ENCODE assay signal across 28 mouse cellular contexts in the genomic region with DNA sequence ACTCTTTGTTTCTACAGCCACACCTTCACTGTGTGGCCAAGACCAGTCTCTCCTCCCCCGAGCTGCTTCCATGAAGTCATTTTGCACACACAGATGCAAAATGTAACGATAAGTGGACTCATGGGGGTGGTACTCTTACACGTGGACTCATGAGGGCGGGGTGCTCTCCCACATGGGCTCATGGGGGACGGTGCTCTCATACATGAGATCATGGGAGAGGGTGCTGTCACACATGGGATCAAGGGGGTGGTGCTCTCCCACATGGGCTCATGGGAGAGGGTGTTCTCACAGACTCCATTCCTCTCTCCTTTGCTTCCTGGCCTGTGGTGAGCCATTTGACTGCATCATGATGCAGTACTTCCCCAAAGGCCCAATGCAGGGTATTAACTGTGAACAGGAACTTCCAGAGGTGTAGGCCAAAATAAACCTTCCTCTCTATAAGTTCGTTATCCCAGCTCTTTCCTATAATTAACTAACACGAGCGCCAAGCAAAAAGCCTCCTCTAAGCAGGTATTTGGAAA.
A peak's percentile ranks its signal among the peaks of the same experiment; 100 is the strongest.
DNase-seq lines count a peak whose midpoint lies in the region; ATAC-seq and TF ChIP-seq lines count a peak whose summit lies in the region.
"Had no signal": no experiment of that assay in that cellular context is flagged by ENCODE, and none has a peak within 500 bp of the region (broad histone marks: within the 10 kb centered on the region; RNA-seq: fewer than 3 reads in every experiment).

No protein-coding gene starts in this region.

- peak; percentile 56; the same call in 1 of the 2 replicates for ATAC-seq in common myeloid progenitor, adult 5-6 weeks (replicated peaks; ENCODE audit: low read depth, poor library complexity, severe bottlenecking)
- peak; percentile 43; the same call in 1 of the 2 replicates for ATAC-seq in megakaryocyte progenitor cell, adult 5-6 weeks (replicated peaks; ENCODE audit: poor library complexity)
- ATAC-seq in liver, postnatal 0 days = no peak
- ATAC-seq: activated CD4-positive, CD25-positive, alpha-beta regulatory T cell, adult 4 months; CD4-positive, CD25-positive, alpha-beta regulatory T cell, adult 4 months; forebrain, embryonic 14.5 days; forebrain, embryonic 16.5 days; Patski had no signal

- peak; percentile 84 for DNase-seq in heart, adult 11 months
- DNase-seq in heart, postnatal 4 days = no peak
- DNase-seq in liver, postnatal 0 days = no peak
- no peak for DNase-seq in left cerebral cortex, postnatal 14 days (ENCODE audit: low spot score in 2 of 2)
- DNase-seq: adrenal gland, adult 8-10 months; adrenal gland, postnatal 14 days; adrenal gland, postnatal 36 days; B cell, adult 2 months; cerebellum, adult 11-12 months; cerebellum, adult 2 months; cerebellum, adult 9-10 months; cerebellum, postnatal 10 days; cerebellum, postnatal 25 days; embryo, embryonic 11 days had no signal

- 65% methylated on average over 8 of the region's 8 CpGs for WGBS in liver, postnatal 0 days (ENCODE audit: insufficient replicate concordance)

- TF ChIP-seq CTCF in liver, postnatal 0 days (IDR thresholded peaks at IDR 0.05; ENCODE audit: low read depth) = no peak

- TF ChIP-seq EP300 in liver, postnatal 0 days (IDR thresholded peaks at IDR 0.05; ENCODE audit: low read depth) = no peak

- no peak overlapping the region for H3K27ac ChIP-seq in liver, postnatal 0 days (ENCODE audit: low read depth)
- H3K27ac ChIP-seq: embryonic facial prominence, embryonic 13.5 days; embryonic facial prominence, embryonic 15.5 days; forebrain, embryonic 10.5 days; forebrain, embryonic 12.5 days had no signal

- H3K4me1 ChIP-seq in liver, postnatal 0 days (ENCODE audit: insufficient read depth) = no peaks in the 10 kb centered on the region
- H3K4me1 ChIP-seq: embryonic facial prominence, embryonic 13.5 days; embryonic facial prominence, embryonic 15.5 days had no signal

- H3K9me3 ChIP-seq in liver, postnatal 0 days (ENCODE audit: low read length) = no peaks in the 10 kb centered on the region
- H3K9me3 ChIP-seq: embryonic facial prominence, embryonic 13.5 days; embryonic facial prominence, embryonic 15.5 days; forebrain, embryonic 10.5 days; forebrain, embryonic 12.5 days; G1E had no signal

- no peak overlapping the region for H3K4me2 ChIP-seq in liver, postnatal 0 days (ENCODE audit: low read depth, low read length)
- H3K4me2 ChIP-seq: embryonic facial prominence, embryonic 13.5 days; embryonic facial prominence, embryonic 15.5 days; forebrain, embryonic 12.5 days had no signal

- no peak overlapping the region for H3K4me3 ChIP-seq in liver, postnatal 0 days (ENCODE audit: low read depth, low read length)
- H3K4me3 ChIP-seq: embryonic facial prominence, embryonic 13.5 days; embryonic facial prominence, embryonic 15.5 days; erythroblast, embryonic 14.5 days; forebrain, embryonic 10.5 days; forebrain, embryonic 12.5 days had no signal

- no peaks in the 10 kb centered on the region for H3K27me3 ChIP-seq in liver, postnatal 0 days (ENCODE audit: insufficient read depth, low read length)
- H3K27me3 ChIP-seq: CH12.LX; embryonic facial prominence, embryonic 13.5 days; embryonic facial prominence, embryonic 15.5 days; Patski had no signal

- no peak overlapping the region for H3K9ac ChIP-seq in liver, postnatal 0 days (replicated peaks)
- H3K9ac ChIP-seq: embryonic facial prominence, embryonic 13.5 days; embryonic facial prominence, embryonic 15.5 days; forebrain, embryonic 12.5 days had no signal

- H3K36me3 ChIP-seq in liver, postnatal 0 days (replicated peaks; ENCODE audit: insufficient read depth, low read length) = no peaks in the 10 kb centered on the region
- H3K36me3 ChIP-seq: embryonic facial prominence, embryonic 13.5 days; embryonic facial prominence, embryonic 15.5 days; forebrain, embryonic 10.5 days; forebrain, embryonic 12.5 days; G1E had no signal

- intact Hi-C loops in left cerebral cortex, postnatal 14 days (cut with DNase I) = no loop called here
